Mouse (Mus musculus): ENCODE results near the gene Cnot6. TPM values are rescaled to one million over a fixed set of nuclear protein-coding genes. Genes with fewer than 3 reads are reported as not detected.

Gene Cnot6
- polyA plus RNA-seq, 1 experiment from 2014 or later = 53.3 TPM

DNA sequence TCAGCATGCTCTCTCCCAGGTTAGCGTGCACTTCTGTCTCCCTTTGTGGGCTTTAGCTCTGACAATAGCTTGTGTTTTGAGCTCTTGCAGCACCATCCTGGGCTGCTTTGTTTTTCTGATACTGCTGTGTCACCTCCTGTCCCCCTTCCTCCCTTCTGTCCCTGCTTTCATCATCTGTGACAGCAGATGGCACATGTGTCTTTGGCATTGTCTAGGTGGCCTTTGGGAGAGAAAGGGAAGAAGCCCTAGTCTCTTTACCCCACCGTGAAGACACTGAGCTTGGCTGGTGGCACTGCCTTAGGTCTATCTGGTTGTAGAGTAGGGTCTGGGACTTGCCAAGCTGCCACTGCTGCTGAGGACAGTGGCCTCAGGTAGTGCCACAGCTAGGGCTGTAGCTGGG, 10.8 kb upstream of the Cnot6 start:
- 75% methylated on average over 2 of the region's 2 CpGs for WGBS
- Histone ChIP-seq H3K4me2 (ENCODE audit: low read length) (no peak overlapping the region), H3K36me3 (ENCODE audit: control insufficient read depth, insufficient read depth, low read length) (no peaks in the 10 kb centered on the region), H3K27ac (ENCODE audit: low read depth) (no peak overlapping the region), H3K9ac (ENCODE audit: low read length) (no peak overlapping the region), H3K4me1 (replicated peaks; ENCODE audit: control insufficient read depth, insufficient read depth, low read length) (no peaks in the 10 kb centered on the region), H3K4me3 (ENCODE audit: low read depth, low read length) (no peak overlapping the region), H3K27me3 (replicated peaks; ENCODE audit: control insufficient read depth, insufficient read depth, low read length) (no peaks in the 10 kb centered on the region), H3K9me3 (ENCODE audit: control insufficient read depth, low read length) (no peaks in the 10 kb centered on the region)
- ATAC-seq (replicated peaks; ENCODE audit: low FRiP score, low TSS enrichment, low read depth) = no peak
- no peak for DNase-seq (ENCODE audit: low spot score)

DNA sequence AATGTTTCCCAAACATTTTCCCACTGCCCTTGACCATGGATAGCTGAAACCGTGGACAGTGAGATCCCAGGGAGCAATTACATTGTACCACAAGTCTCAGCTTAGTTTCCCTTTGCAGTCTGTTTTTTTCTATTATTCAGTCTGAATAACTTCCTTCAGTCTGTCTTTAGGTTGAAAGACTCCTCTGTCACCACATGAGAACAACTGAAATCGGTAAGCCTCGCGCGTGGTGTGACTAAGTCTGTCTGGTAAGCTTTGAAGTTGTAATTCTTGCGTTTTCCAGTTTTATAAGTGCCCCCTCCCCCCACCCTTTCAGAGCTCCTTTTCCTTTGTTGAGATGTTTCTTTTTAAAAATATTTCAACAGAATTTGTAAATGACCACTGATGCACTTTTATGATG, 10.2 kb upstream of the Cnot6 start:
- 84% methylated on average over 6 of the region's 6 CpGs for WGBS

GRCm38 (mm10) chr11:49721358-49721757, 8.8 kb upstream of the Cnot6 start:
- no peaks in the 10 kb centered on the region for H3K27me3 ChIP-seq (replicated peaks; ENCODE audit: control insufficient read depth, insufficient read depth, low read length)
- no peak overlapping the region for H3K9ac ChIP-seq (ENCODE audit: low read length)
- no peak overlapping the region for H3K27ac ChIP-seq (ENCODE audit: low read depth)
- H3K4me1 ChIP-seq (replicated peaks; ENCODE audit: control insufficient read depth, insufficient read depth, low read length) = no peaks in the 10 kb centered on the region
- no peak for DNase-seq (ENCODE audit: low spot score)
- ATAC-seq (replicated peaks; ENCODE audit: low FRiP score, low TSS enrichment, low read depth) = no peak
- H3K4me2 ChIP-seq (ENCODE audit: low read length) = no peak overlapping the region
- no peaks in the 10 kb centered on the region for H3K36me3 ChIP-seq (ENCODE audit: control insufficient read depth, insufficient read depth, low read length)
- H3K4me3 ChIP-seq (ENCODE audit: low read depth, low read length) = no peak overlapping the region
- no peaks in the 10 kb centered on the region for H3K9me3 ChIP-seq (ENCODE audit: control insufficient read depth, low read length)
- WGBS = 83% methylated on average over 1 of the region's 1 CpGs

More for the DNA sequence above, 10.2 kb upstream of the Cnot6 start:
- Histone ChIP-seq H3K4me3 (ENCODE audit: low read depth, low read length) (no peak overlapping the region), H3K9me3 (ENCODE audit: control insufficient read depth, low read length) (no peaks in the 10 kb centered on the region), H3K9ac (ENCODE audit: low read length) (no peak overlapping the region), H3K4me1 (replicated peaks; ENCODE audit: control insufficient read depth, insufficient read depth, low read length) (no peaks in the 10 kb centered on the region), H3K27ac (ENCODE audit: low read depth) (no peak overlapping the region), H3K36me3 (ENCODE audit: control insufficient read depth, insufficient read depth, low read length) (no peaks in the 10 kb centered on the region), H3K4me2 (ENCODE audit: low read length) (no peak overlapping the region), H3K27me3 (replicated peaks; ENCODE audit: control insufficient read depth, insufficient read depth, low read length) (no peaks in the 10 kb centered on the region)
- no peak for ATAC-seq (replicated peaks; ENCODE audit: low FRiP score, low TSS enrichment, low read depth)
- DNase-seq (ENCODE audit: low spot score) = no peak

DNA sequence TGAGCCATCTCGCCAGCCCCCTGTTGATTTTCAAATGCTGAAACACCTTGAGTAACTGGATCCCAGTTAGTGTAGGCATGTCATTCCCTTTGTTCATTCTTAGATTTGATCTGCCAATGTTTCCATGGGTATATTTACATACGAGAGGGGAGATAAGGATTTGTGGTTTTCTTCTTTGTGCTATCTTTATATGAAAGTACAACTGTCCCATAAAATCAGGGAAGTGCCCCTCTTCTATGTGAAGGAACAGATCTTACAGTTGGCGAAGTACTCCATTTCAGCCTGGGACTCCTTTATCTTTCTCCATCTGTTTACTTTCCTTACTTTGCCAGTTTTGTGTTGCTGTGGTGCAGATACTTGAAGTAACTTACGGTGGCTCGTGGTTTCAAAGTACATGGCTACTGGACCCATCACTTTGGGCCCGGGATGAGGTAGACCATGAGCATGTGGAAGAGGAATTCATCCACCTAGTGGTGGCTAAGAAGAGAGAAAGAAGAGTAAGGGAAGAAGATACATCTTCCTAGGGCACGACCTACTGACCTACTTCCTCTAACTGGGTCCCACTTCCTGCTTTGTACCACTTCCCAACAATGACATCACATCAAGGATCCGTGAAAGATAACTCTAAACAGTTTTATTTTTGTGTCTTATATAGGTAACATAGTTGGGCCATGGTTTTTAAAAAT, 7.1 kb upstream of the Cnot6 start:
- Histone ChIP-seq H3K36me3 (ENCODE audit: control insufficient read depth, insufficient read depth, low read length) (no peaks in the 10 kb centered on the region), H3K4me3 (ENCODE audit: low read depth, low read length) (no peak overlapping the region), H3K27me3 (replicated peaks; ENCODE audit: control insufficient read depth, insufficient read depth, low read length) (no peaks in the 10 kb centered on the region), H3K4me2 (ENCODE audit: low read length) (no peak overlapping the region), H3K9ac (ENCODE audit: low read length) (no peak overlapping the region), H3K4me1 (replicated peaks; ENCODE audit: control insufficient read depth, insufficient read depth, low read length) (no peaks in the 10 kb centered on the region), H3K27ac (ENCODE audit: low read depth) (no peak overlapping the region), H3K9me3 (ENCODE audit: control insufficient read depth, low read length) (no peaks in the 10 kb centered on the region)
- no peak for DNase-seq (ENCODE audit: low spot score)
- 87% methylated on average over 8 of the region's 8 CpGs for WGBS
- ATAC-seq (replicated peaks; ENCODE audit: low FRiP score, low TSS enrichment, low read depth) = no peak

GRCm38 (mm10) chr11:49713336-49714334, 1.1 kb upstream of the Cnot6 start:
- 33% methylated on average over 20 of the region's 20 CpGs for whole genome bisulfite sequencing
- H3K9me3 ChIP-seq (ENCODE audit: control insufficient read depth, low read length) = no peaks in the 10 kb centered on the region
- peak overlapping the region; percentile 60 for H3K9ac ChIP-seq (ENCODE audit: low read length)
- H3K4me1 ChIP-seq (replicated peaks; ENCODE audit: control insufficient read depth, insufficient read depth, low read length) = peaks cover 28% of the 10 kb centered on the region; the same call in 1 of the 2 replicates
- 0 out of 2 replicates have a peak, but pooled peaks cover 3% of the 10 kb centered on the region for H3K36me3 ChIP-seq (ENCODE audit: control insufficient read depth, insufficient read depth, low read length)
- DNase-seq (ENCODE audit: low spot score) (peak; percentile 72), ATAC-seq (replicated peaks; ENCODE audit: low FRiP score, low TSS enrichment, low read depth) (peak; percentile 23; the same call in 1 of the 2 replicates)
- peak overlapping the region; percentile 86 for H3K4me3 ChIP-seq (ENCODE audit: low read depth, low read length)
- H3K27me3 ChIP-seq (replicated peaks; ENCODE audit: control insufficient read depth, insufficient read depth, low read length) = no peaks in the 10 kb centered on the region
- H3K27ac ChIP-seq (ENCODE audit: low read depth) = peak overlapping the region; percentile 87
- peak overlapping the region; percentile 65 for H3K4me2 ChIP-seq (ENCODE audit: low read length)

DNA sequence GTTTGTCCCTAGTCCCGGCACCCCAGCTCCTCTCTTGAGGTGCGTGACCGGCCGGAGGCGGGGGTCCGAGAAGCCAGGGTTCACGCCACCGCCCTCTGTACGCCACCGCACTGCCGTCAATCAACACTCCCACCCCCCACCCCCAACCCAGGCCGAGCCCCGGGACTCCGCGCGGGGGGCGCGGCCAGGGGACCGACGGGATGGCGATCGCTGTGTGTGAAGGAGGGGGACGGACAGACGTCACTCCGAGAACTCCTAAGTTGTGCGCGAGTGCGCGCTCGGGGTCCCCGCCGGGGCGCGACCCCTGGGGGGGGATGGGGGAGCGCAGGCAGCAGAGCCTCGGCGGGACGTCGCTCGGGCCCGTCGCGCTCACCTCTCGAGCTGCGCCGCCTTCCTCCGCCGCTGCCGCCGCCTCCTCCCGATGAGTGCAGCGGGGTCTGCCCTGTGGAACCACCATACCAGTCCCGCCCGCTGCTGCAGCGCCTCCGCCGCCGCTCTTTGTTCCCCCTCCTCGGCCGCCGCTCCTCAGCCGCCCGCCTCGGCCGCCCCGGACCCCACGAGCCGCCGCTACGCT, 455 bp downstream of the Cnot6 start:
- Histone ChIP-seq H3K4me2 (ENCODE audit: low read length) (peak overlapping the region; percentile 66), H3K4me3 (ENCODE audit: low read depth, low read length) (peak overlapping the region; percentile 86), H3K36me3 (ENCODE audit: control insufficient read depth, insufficient read depth, low read length) (peaks cover 13% of the 10 kb centered on the region; the same call in 1 of the 2 replicates), H3K4me1 (replicated peaks; ENCODE audit: control insufficient read depth, insufficient read depth, low read length) (peaks cover 30% of the 10 kb centered on the region; the same call in 1 of the 2 replicates), H3K9ac (ENCODE audit: low read length) (peak overlapping the region; percentile 98), H3K27ac (ENCODE audit: low read depth) (peak overlapping the region; percentile 91), H3K9me3 (ENCODE audit: control insufficient read depth, low read length) (no peaks in the 10 kb centered on the region), H3K27me3 (replicated peaks; ENCODE audit: control insufficient read depth, insufficient read depth, low read length) (no peaks in the 10 kb centered on the region)
- under 1% methylated on average over 60 of the region's 70 CpGs for WGBS
- ATAC-seq (replicated peaks; ENCODE audit: low FRiP score, low TSS enrichment, low read depth) (peak; percentile 54), DNase-seq (ENCODE audit: low spot score) (peak; percentile 69)

DNA sequence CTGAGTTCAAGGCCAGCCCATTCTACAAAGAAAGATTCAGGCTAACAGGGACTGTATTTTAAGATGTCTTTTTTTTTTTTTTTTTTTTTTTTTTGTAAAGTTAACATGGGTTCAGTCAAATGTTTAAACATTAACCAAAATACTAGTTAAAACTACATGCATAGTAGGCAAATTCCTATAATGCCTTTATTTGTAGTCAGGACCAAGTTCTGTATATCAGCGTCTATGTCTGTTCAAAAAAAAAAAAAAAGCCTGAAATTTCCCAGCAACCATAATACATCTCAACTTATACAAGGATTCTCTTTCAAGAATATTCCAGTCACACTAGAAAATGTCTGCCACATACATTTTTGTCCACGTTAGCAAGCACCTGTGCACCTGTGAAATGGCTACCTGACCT, 1.9 kb downstream of the Cnot6 start:
- 53% methylated on average over 2 of the region's 2 CpGs for WGBS
- Histone ChIP-seq H3K9me3 (ENCODE audit: control insufficient read depth, low read length) (no peaks in the 10 kb centered on the region), H3K27me3 (replicated peaks; ENCODE audit: control insufficient read depth, insufficient read depth, low read length) (no peaks in the 10 kb centered on the region), H3K27ac (ENCODE audit: low read depth) (no peak overlapping the region), H3K4me1 (replicated peaks; ENCODE audit: control insufficient read depth, insufficient read depth, low read length) (peaks cover 30% of the 10 kb centered on the region; the same call in 1 of the 2 replicates), H3K4me3 (ENCODE audit: low read depth, low read length) (peak overlapping the region; percentile 86), H3K36me3 (ENCODE audit: control insufficient read depth, insufficient read depth, low read length) (peaks cover 26% of the 10 kb centered on the region; the same call in 1 of the 2 replicates), H3K4me2 (ENCODE audit: low read length) (peak overlapping the region; percentile 66), H3K9ac (ENCODE audit: low read length) (0 out of 2 replicates have a peak overlapping the region, but pooled peaks have one; percentile 98)
- ATAC-seq (replicated peaks; ENCODE audit: low FRiP score, low TSS enrichment, low read depth) = no peak
- DNase-seq (ENCODE audit: low spot score) = no peak

- 82% methylated on average over 2 of the region's 2 CpGs for WGBS
- H3K9me3 ChIP-seq (ENCODE audit: control insufficient read depth, low read length) = no peaks in the 10 kb centered on the region
- no peak overlapping the region for H3K4me3 ChIP-seq (ENCODE audit: low read depth, low read length)
- DNase-seq (ENCODE audit: low spot score) = no peak
- no peaks in the 10 kb centered on the region for H3K27me3 ChIP-seq (replicated peaks; ENCODE audit: control insufficient read depth, insufficient read depth, low read length)
- peaks cover 26% of the 10 kb centered on the region; the same call in 1 of the 2 replicates for H3K4me1 ChIP-seq (replicated peaks; ENCODE audit: control insufficient read depth, insufficient read depth, low read length)
- peaks cover 43% of the 10 kb centered on the region; the same call in 1 of the 2 replicates for H3K36me3 ChIP-seq (ENCODE audit: control insufficient read depth, insufficient read depth, low read length)
- H3K4me2 ChIP-seq (ENCODE audit: low read length) = no peak overlapping the region
- H3K9ac ChIP-seq (ENCODE audit: low read length) = no peak overlapping the region
- no peak overlapping the region for H3K27ac ChIP-seq (ENCODE audit: low read depth)
- no peak for ATAC-seq (replicated peaks; ENCODE audit: low FRiP score, low TSS enrichment, low read depth)
Measured at GRCm38 (mm10) chr11:49707834-49708233, 4.7 kb downstream of the Cnot6 start.
